Mouse (Mus musculus): Measurements from ENCODE around the gene Mif4gd.

The Mif4gd gene

GRCm38 (mm10) chr11:115579080-115579479, 33.7 kb downstream of the Mif4gd start:
- DNase-seq (ENCODE audit: low spot score), result peak; percentile 30

- no peak for DNase-seq (ENCODE audit: low spot score)
These were observed 47.8 kb downstream of the Mif4gd start for GRCm38 (mm10) chr11:115564961-115565360.

- DNase-seq (ENCODE audit: low spot score), result peak; percentile 98
These were observed 48.5 kb downstream of the Mif4gd start, which contains the start of gene Nup85 for GRCm38 (mm10) chr11:115564064-115564809. Gene Nup85 (plus strand): TSS chr11:115564434.

DNA sequence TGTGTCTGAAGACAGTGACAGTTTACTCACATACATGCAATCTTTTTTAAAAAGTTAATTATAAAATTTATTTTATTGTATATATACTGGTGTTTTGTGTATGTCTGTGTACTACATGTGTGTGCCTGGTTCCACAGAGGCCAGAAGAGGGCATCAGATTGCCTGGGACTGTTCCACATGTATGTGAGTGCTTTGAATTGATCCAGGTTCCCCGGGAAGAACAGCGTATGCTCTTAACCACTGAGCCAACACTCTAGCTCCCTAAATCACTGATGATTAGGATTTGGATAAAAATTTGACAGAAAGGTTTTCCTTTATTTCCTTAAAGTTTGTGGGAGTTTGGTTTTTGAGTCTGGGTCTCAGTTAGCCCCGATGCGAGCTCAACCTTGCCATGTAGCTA, 49.4 kb downstream of the Mif4gd start:
- no peak for DNase-seq (ENCODE audit: low spot score)
